Comparison of ENCODE assay signal across 1 mouse cellular context in the genomic region with DNA sequence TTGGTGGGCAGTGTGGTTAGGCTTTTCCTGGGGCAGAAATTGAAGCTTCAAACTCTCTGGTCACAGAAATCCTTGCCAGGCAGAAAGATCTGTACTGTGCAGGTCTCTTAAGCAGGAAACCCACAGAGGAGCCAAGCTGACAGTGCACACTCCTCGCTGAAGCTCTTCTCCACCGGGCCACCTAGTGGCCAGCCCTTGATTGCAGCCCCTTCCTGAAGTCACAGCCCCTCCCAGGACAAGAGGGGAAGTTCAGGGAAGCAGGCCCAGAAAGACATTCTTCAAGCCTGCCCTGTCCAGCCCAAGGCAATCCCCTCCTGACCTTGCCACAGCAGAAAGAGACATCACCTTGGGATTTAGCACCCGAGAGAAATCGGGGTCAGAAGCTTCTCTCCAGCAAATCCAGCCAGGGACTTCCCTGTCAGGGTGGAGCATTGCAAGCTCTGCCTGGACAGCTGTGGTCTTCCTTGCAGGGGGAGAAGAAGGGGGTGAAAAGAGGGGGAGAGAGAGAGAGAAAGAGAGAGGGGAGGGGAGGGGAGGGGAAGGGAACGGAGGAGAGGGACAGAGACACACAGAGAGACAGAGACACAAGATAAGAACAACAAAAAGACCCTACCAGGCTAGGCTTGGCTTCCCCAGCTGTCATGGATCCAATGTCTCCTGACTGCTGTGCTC.
TF ChIP-seq lines count a peak whose summit lies in the region.

No protein-coding gene starts in this region.

TF ChIP-seq in CH12.LX, 34 proteins besides CTCF, POLR2A, EP300 and RAD21 (continued from another document):
- TF ChIP-seq HCFC1 (IDR thresholded peaks at IDR 0.05; ENCODE audit: low read depth, low read length) (0 out of 2 replicates have a peak, but pooled peaks have one; percentile 28), ETS1 (conservative IDR thresholded peaks at IDR 0.05; ENCODE audit: low read depth, low read length) (no peak; the same call in 1 of the 2 replicates), MYC (IDR thresholded peaks at IDR 0.05; ENCODE audit: low read depth, low read length) (0 out of 2 replicates have a peak, but pooled peaks have one; percentile 47), RCOR1 (conservative IDR thresholded peaks at IDR 0.05; ENCODE audit: low read depth, low read length) (no peak), E2F4 (IDR thresholded peaks at IDR 0.05; ENCODE audit: insufficient replicate concordance, low read depth, low read length) (no peak), GABPA (IDR thresholded peaks at IDR 0.05; ENCODE audit: insufficient replicate concordance, low read depth, low read length) (no peak), NELFE (IDR thresholded peaks at IDR 0.05; ENCODE audit: low read depth, low read length) (no peak), MAZ (IDR thresholded peaks at IDR 0.05; ENCODE audit: low read depth, low read length) (peak; percentile 86), ELF1 (IDR thresholded peaks at IDR 0.05; ENCODE audit: low read depth, low read length) (peak; percentile 73), USF2 (conservative IDR thresholded peaks at IDR 0.05; ENCODE audit: low read depth, low read length) (no peak), ZC3H11A (IDR thresholded peaks at IDR 0.05; ENCODE audit: low read depth, low read length) (peak; percentile 30), IRF4 (IDR thresholded peaks at IDR 0.05; ENCODE audit: low read depth, low read length) (peak; percentile 52), KAT2A (IDR thresholded peaks at IDR 0.05; ENCODE audit: insufficient replicate concordance, low read length) (0 out of 2 replicates have a peak, but pooled peaks have one; percentile 31), CHD1 (IDR thresholded peaks at IDR 0.05; ENCODE audit: low read depth, low read length) (no peak)
